Mouse (Mus musculus) spleen, postnatal 4 days (tissue): ENCODE measurements at regions not wholly inside any gene's neighbourhood (a gene's known extent, or its start where the extent isn't known, plus 50 kb on each side); places are given as distances from the start of the nearest gene placed in this dataset.

Experiments
- DNase-seq, 2 experiments: peaks; one replicate each; pipeline ENCODE4 v3.0.0; 2022; ENCODE audit warnings: low spot score in 2 of 2

DNA sequence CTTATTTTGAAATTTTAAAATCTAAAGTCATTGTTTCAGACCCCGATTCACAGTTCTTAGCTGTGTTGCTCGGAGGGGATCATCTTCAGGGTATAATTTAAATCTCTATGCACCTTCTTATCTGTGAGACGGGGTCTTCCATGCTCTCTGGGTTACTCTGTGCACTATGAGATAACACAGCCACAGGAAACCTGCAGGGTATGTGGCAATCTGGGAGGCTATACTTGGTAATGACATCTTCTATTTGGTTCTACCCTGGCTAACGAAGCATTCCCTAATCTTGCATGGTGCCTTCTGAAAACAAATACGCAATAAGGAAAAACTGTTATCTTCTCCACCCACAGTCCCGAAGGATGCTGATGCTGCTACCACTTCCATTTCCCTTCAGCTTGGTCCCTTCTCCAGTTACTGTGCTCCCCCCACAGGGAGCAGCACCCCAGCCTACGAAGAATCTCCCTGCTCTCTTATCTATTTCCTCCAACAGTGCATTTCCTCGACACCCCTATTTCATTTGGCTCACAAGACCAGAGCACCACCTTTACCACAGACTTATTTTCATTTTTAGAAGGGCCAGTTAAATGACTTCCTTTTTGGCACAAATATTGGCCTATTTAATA, 378.2 kb downstream of the Gm9195 start:
- DNase-seq = no peak

DNA sequence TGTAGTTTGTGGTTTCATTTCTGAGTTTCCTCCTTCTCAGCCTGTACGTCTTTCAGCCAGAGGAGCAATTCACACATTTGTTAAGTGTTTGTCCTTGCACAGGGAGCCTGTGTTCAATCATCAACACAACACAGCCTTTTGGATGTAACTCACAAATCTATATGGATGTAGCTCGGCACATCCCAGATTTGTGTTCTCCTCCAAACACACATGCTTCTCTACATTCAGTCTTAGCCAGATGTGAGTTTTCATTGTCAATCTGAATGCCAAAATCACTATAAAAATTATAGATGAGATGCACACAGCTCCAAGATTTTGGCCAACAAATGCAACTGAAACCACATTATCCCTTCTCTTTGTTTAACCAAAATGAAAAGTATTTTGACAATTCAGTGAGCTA, 380.9 kb downstream of the Gm9195 start:
- DNase-seq = no peak

DNA sequence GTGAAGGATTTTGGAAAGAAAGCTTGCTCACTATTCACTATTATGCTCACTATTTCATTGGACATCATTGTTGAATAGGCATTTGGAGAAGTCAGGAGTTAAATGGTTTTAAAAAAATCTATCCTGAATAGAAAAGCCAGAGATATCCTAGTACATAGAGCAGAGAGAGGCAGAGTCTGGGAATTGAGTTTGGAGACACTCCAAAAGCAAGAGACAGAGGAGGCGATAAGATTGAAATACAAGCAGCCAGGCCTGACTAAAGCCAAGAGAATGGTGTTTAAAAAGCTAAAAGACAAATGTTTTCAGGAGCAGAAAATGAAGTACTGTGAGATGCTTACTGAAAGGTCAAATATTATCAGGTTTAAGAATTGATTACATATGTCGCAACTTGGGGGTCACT, 400.1 kb downstream of the Gm9195 start:
- no peak for DNase-seq

DNA sequence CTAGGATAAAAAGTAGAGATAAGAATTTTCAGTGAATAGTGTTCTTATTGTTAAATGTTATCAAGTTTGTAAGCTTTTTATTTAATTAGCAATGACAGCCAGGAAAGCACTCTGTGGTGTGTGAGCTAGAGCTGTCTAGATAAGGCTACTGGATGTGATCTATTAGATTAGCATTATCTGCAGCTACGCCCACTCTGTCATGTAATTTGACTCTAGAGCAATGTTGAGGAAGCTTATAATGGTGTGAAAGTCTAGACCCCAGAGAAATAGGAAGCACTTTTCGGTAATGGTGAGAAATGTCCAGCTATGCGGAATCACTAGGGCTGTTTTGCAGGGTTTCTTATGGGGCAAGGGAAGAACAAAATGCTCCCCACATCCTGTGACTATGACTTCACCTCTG, 410.2 kb downstream of the Gm9195 start:
- no peak for DNase-seq

DNA sequence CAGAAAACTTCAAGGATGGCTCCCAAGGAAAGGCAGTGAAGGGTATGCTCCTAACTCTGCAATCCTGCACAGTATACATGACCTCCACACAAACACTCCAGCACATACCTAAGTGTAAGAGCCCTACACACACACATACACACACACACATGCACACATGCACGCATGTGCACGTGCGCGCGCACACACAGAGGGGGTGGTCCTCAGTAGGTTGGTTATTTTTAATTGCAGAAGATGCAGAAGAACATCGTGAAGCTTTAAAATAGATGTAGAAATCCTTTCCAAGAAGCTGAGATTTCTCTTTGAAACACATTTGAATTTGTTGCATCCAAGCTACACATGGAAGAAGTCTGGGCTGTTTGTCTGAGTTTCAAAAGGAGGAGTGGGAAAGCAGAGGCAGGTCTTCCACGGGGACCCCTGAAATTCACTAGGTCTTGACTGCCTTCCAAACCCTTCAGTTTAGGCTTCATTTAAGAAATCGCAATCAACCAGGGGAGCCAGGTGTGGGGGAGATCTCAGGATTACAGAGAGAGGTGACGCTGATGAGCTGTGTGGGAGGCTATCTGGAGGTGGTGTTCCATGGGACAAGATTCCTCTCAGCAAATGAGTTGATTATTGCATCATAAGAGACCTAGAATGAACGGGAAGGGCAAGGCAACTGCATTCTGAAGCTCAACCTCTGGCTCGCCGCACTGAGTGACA, 427.4 kb downstream of the Gm9195 start:
- no peak for DNase-seq

DNA sequence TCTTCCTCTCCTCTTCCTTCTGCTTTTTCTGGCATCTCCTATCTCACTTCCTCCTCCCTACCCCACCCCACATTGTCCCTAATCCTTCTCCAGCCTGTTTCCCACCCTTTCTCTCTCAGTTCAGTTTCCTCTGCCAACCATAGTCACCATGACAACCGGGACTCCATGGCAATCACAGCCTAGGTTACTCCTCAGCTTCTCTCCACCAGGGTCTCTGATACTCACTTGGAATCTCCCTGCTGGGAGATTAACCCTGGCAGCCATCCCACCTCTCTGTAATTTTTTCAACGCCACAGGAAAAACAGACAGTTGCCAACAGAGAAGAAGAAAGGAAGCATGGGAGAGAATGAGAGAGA, 448.8 kb downstream of the Gm9195 start:
- DNase-seq = no peak

DNA sequence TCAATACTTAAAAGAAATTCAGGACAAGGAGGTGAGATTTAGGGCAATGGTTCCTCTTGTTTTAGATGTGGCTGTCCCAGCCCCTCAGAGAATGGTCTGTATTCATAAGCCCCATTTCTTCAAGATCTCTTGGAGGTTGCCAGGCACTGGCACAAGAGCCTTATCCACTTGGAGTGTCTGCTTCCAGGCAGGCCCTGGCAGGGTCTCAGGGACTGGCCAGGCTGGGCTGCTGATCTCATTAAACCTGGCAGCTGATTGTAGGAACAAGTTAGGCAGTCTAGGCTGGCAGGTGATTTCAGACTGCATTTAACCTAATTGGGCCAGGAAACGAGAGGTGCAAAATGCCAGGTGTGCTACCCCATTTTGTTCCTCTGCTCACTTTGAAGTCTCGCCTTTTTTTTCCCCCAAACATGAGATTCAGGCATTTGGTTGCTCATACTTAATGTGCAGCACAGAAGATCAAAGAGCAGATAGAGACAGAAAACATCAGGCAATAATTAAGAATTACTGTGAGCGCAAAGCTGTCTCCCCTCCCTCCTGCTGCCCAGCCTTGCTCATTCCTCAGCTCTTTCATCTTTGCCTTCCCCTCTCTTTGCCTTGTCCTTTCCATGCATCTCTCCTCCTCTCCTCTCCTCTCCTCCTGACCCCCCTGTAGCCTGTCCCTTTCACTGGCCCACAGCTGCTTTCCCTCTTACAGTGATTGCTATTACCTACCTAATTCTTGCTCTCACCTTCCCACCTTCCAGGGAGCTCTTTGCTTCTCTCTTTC, 449.3 kb downstream of the Gm9195 start:
- no peak for DNase-seq

DNA sequence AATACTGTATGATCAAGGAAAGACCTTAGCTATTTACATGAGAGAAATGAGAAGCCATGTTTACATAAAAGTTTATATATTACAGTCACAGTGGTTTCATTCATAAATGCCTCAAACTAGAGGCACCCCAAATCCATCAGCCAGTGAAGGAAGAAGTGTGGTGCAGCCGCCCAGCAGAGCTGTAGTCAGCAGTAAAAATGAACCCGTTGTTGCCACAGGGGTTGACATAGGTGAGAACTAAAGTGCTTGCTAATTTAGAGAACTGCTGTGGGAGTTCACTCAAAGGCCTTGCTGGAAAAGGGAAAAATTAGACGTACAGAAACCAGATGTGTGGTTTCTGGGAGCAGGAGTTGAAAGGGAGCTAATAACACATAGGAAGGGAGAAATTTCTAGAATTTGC, 461.2 kb downstream of the Gm9195 start:
- no peak for DNase-seq

DNA sequence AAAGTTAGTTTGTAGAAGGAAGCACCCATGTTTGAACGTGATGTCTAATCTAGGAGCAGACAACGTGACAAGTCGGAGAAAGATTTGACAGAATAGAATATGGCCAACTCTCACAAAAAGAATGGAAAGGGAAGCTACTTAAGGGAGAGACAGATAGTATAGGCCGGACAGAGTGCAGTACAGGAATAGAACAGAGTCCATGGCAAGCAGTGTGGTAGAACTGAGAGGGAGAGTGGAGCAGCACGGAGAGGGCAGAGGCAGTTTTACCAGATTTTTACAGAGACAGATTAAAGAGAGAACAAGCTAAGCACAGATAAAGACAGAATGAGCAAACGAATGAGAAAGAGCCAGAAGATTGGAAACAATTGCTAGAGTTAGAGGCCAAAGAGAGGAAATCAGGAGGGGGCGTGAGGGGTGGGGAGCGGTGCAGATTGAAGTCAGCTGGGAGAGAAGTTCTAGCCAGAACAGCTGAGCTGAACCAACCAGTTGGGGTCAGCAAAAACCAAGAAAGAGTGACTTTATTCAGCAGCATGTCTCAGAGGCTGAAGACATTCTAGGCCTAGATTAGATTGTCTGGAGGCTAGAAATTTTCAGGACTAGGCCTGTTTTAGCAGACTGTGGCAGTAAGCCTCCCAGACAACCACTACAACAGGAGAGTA, 464.1 kb downstream of the Gm9195 start:
- no peak for DNase-seq

DNA sequence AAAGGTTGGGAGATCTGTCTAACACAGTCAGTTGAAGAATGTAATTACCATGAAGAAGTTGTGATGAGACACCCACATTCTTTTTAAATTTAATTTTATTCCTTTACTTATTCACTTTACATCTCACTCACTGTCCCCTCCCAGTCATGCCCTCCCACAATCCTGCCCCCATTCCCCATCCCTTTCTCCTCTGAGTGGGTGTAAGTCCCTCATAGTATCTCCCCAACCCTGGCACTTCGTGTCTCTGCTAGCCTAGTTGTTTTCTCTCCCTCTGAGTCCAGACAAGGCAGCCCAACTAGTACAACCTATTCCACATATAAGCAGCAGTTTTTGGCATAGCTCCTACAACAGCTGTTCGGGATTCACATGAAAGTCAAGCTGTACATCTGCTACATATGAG, 487.3 kb downstream of the Gm9195 start:
- no peak for DNase-seq

DNA sequence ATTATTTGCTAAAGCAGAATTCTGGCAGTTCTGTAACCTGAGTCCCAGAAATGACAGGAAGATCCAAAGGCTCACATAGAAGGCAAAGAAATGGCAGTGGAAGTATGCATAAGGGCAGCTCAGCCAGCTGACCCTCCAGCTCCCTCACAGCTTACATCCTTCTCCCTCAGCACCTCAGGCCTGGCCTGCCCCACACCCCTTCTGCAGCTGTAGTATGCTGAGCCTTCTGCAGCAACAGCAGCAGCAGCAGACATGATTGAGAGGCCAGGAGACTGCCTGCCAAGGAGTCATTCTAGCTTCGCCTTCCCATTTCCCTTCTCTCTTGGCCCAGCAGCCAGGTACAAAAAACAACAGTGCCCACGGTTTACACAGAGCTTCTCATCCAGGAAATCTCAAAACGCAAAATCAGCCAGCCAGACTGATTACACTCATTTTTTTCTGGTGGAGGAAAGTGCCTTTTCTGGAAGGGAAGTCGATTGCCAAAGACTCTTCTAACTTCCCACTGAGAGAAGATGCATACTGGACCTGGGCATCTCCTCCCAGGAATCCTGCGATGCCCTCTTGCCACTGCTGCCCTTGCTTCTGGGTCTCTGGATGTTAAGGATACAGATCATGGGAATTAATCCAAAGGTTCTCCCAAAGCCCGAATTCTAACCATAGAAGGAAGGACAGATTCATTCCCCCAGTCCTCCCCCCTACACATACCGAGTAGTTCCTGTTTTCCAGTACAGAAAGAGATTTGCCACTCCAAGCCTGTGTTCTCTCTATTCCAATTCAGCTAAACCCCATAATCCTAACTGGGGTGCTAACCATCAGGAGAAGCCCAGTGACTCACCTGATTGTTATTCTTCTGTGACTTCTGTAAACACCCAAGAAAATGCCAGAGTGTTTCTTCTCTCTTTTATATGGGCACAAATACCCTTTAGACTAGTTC, 489.2 kb downstream of the Gm9195 start:
- no peak for DNase-seq

DNA sequence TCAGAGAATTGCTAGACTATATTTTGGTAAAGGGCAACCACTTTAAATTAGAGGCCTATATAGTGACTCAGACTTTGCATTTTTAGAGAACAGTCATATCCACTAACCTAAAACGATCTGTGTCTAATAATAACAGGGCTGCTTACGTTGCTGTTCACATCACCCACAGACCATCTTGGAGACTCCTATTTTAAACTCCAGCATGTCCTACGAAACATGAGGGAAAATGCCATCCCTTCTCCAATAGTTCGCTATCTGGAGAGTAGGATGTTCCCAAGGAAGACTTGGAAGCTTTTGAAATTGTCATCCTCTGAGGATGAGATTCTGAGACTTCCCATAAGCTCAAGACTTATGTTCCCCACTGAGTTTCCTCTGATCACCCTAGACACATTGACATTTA, 518.6 kb downstream of the Gm9195 start:
- DNase-seq = no peak

DNA sequence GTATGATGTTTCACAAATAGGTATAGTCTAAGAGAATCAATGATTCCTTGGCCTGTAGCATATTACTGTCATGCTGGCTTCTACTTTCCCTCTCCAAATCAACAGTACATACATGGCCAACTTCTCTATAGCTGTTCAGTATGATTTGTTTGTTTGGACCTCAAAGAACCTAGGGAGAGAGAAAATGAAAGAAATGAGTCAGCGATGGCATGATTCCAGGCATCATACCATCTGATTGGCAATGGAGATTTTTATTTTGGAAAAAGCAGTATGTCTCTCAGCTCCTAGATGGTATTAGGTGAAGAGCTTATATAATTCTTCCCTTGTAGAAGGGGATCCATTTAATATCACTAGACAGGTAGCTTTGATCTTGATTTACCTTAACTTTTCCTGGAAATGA, 519.1 kb downstream of the Gm9195 start:
- no peak for DNase-seq

DNA sequence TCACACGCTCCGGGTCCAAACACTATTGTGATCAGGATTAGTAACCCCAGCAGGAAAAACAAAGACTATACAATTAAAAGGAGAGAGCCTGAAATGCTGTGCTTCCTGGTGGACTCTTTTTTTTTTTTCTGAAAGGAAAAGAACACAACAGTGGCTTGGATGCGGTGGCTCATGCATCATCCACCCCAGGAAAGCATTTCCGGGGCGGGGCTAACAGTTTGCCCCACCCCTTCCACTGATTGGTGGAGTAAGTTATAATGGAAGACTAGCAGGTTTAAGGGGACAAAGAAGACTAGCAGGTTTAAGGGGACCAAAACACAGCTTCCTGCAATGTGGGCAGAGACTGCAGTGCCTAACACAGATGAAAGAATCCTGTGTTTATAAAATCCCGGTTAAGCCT, 524.0 kb downstream of the Gm9195 start:
- DNase-seq = no peak

DNA sequence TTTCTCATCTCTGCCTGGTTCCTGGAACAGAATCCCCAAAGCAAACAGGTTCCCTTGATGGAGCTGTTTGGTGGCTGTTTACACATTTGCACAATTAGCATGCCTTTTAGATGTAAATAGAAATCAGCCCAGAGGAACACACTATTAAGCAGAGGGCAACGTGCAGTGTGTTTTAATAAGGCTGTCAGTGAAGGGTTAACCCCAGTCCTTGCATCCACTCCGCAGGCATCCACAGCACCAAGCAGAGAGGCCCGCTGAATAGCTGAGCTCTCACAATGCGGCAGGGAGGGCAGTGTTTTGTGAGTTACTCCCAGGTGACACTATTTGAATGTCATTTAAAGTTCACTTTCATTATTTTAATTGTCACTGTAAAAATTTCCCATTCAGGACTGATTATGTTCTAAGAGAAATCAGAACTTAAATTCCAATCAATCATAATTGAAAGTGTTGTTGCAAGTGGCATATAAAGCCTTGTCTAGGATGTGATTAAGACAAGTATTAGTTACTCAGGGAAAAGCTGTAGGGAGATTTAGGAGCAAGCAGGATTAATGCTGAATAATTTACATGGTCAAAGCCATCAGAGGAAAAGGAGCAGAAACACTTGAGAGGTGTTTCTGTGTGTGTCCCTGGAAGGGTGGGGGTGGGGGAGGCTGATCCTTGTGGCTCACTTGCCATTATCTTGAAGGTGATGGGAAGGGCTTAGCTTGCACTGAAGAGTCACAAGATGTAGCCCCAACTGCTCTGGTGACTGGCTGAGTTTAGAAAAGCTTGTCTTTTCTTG, 528.1 kb downstream of the Gm9195 start:
- no peak for DNase-seq

DNA sequence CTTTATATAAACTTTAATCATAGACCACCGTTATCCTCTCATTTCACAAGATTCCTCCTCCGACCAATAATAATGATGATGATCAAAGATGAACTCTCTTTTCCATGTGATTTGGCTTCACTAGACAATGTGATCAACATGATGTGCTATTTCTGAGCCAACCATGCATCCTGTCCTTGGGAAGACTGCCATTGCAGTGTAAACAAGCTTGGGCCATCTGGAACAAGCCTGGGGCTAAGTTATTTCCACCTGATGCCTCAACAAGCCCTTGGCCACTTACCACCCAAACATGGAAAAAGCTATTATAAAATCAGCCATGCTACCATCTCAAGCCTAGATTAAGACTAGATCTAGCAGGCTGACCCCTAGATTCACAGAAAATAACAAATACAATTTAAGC, 542.9 kb downstream of the Gm9195 start:
- no peak for DNase-seq

DNA sequence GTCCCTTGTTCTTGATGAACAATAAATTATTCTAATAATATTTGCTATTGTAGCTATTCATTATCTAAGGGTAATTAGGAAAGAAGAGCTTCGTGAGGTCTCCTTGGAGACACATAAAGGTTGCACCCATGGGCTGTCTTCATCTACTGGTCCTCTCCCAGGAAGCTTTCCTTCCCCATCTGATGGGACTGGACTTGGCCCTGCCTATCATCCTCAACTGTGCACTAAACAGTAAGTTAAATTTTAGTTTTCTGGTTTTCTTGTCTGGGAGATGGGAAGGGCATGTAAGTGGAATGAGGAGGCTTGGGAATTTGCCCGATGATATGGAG, 554.5 kb downstream of the Gm9195 start:
- DNase-seq = no peak

DNA sequence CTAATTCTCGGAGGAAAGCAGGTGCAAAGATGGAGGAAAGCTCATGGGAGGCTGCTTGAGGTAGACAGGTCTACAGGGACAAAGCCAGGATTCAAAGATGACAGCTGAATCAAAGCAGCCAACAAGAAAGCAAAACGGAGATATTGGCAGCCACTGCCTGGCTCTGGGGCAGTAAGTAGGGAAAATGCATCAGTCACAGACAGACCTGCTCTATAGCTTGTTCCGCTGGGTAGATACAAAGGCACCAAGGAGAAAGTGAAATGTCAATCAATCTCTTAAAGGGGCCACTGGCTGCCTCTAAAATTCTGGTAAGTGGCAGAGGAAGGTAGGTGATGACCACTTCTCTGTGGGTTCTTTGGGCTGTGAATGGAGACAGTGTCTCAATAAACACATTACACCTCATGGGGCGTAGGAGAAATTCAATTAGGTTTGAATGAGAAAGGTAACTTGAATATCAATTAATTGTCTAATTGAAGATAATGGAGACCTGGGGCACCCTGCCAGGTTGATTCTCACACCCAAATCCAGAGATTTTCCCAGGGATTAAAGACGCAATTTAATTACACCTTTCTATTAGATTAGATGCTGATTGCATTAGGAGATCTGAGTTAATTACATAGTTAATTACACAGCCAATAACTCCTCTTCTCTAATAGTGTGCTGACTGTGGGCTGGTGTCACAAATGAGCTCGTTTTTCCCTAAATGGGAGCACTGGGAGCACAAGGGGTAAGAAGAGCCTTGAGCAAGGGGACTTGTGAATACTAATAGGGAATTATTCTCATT, 555.1 kb downstream of the Gm9195 start:
- no peak for DNase-seq

DNA sequence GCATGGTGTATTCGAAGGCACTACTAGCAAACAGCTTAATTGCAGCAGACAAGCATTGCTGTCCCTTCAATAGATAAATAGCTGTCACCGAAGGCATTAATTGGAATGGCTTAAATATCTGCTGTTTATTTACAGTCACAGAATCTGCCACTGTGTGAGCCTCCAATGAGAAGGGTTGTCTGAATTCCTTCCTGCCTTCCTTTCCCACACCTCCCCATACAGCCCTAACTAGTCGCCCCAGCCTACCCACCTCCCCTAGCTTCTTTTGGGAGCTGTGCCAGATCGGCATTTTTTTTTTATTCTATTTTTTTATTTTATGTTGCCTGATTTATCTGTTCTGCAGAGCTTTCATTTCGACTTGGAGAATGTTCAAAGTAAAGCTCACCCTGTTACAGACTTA, 575.7 kb downstream of the Gm9195 start:
- DNase-seq = no peak

DNA sequence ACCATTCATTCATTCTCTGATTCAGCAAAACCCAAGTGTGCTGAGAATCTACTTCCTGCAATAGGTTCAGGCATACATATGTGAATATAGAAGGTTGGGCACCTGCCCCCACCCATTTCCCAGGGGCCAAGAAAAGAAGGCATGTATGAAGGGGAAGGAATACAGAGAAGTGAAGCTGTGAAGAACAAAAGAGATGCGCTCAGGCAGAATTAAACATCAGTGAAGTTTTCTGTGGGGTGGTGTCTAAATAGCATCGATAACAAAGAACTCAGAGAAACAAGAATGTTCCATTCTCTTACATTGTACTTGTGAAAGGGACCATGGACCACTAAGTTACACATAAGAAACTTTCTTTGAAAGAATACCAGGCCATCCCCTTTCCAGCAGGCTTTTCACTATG, 580.7 kb downstream of the Gm9195 start:
- no peak for DNase-seq
